Mouse (Mus musculus) kidney, adult 2 months (tissue): ENCODE measurements around the gene Gm29427. TPM values are rescaled to one million over a fixed set of nuclear protein-coding genes. Genes with fewer than 3 reads are reported as not detected.
A peak's percentile ranks its signal among the peaks of the same experiment; 100 is the strongest.

Experiments
- DNase-seq: peaks from one replicate; pipeline ENCODE4 v3.0.0; 2021
- H3K27ac ChIP-seq: fragments of 200-500 bp; 2 replicates; pipeline ENCODE4 v1.5.1; 2012; ENCODE audit warnings: low read depth, low read length, control low read depth, inconsistent platforms; ENCODE audit not compliant: insufficient read depth
- H3K27me3 ChIP-seq: fragments of 200-500 bp; replicated peaks from 2 replicates; pipeline ENCODE4 v1.6.1; 2012; ENCODE audit warnings: mild to moderate bottlenecking, moderate library complexity, low read length, inconsistent platforms; ENCODE audit not compliant: control insufficient read depth, insufficient read depth
- H3K36me3 ChIP-seq: fragments of 200-500 bp; 2 replicates; pipeline ENCODE4 v1.6.1; 2012; ENCODE audit warnings: mild to moderate bottlenecking, moderate library complexity, low read length, inconsistent platforms; ENCODE audit not compliant: control insufficient read depth, insufficient read depth
- H3K4me1 ChIP-seq: fragments of 200-500 bp; 2 replicates; pipeline ENCODE4 v1.6.1; 2011; ENCODE audit warnings: low read length; ENCODE audit not compliant: control insufficient read depth, insufficient read depth
- H3K4me3 ChIP-seq: fragments of 200-500 bp; 2 replicates; pipeline ENCODE4 v1.5.1; 2011; ENCODE audit warnings: mild to moderate bottlenecking, low read depth, low read length, control low read depth; ENCODE audit not compliant: insufficient read depth
- CTCF ChIP-seq: fragments of 200-500 bp; conservative IDR thresholded peaks from 2 replicates; pipeline ENCODE4 v1.5.1; 2011; ENCODE audit warnings: low read depth, mild to moderate bottlenecking, control low read depth, low read length, moderate library complexity, mixed read lengths; ENCODE audit not compliant: insufficient read depth, insufficient read length
- POLR2A ChIP-seq: fragments of 200-500 bp; IDR thresholded peaks from one replicate; pipeline ENCODE4 v1.6.1; 2011; ENCODE audit warnings: low read depth, low read length, control low read depth
- WGBS: fragments of 180-500 bp; shearing (Covaris S2); methylation state at CpG from one replicate; pipeline ENCODE4 v1.1.7; 2018; 5-methylcytosine and 5-hydroxymethylcytosine counted together
- polyA plus RNA-seq: library from polyadenylated mRNA; depleted of rRNA; stranded (reverse); fragments of >200 nt; gene quantifications from 2 replicates; pipeline ENCODE4 v1.2.3, GENCODE M21; 2012; rRNA removed

The Gm29427 gene
- polyA plus RNA-seq, 1 experiment = not detected

GRCm38 (mm10) chr1:130644103-130644502 lies 71.5 kb downstream of the Gm29427 start:
- Histone ChIP-seq H3K36me3 (no peaks in the 10 kb centered on the region), H3K4me3 (no peak overlapping the region), H3K4me1 (no peaks in the 10 kb centered on the region), H3K27me3 (no peaks in the 10 kb centered on the region), H3K27ac (no peak overlapping the region)
- no peak for DNase-seq
- WGBS = 72% methylated on average over 4 of the region's 4 CpGs
- TF ChIP-seq POLR2A (no peak), CTCF (no peak)

- H3K4me3 ChIP-seq = no peak overlapping the region
- H3K27me3 ChIP-seq = no peaks in the 10 kb centered on the region
- TF ChIP-seq POLR2A (no peak), CTCF (no peak)
- DNase-seq = no peak
- H3K27ac ChIP-seq = no peak overlapping the region
- no peaks in the 10 kb centered on the region for H3K4me1 ChIP-seq
- no peaks in the 10 kb centered on the region for H3K36me3 ChIP-seq
These were observed 74.6 kb downstream of the Gm29427 start for GRCm38 (mm10) chr1:130640967-130641366.

GRCm38 (mm10) chr1:130633761-130634410 lies 81.7 kb downstream of the Gm29427 start:
- Histone ChIP-seq H3K27me3 (no peaks in the 10 kb centered on the region), H3K4me1 (no peaks in the 10 kb centered on the region), H3K27ac (no peak overlapping the region), H3K36me3 (no peaks in the 10 kb centered on the region), H3K4me3 (no peak overlapping the region)
- DNase-seq = peak; percentile 68
- no peak for TF ChIP-seq POLR2A
- TF ChIP-seq CTCF = peak; percentile 88
- 27% methylated on average over 16 of the region's 16 CpGs for WGBS

GRCm38 (mm10) chr1:130633316-130633715 lies 82.3 kb downstream of the Gm29427 start:
- DNase-seq = no peak
- Histone ChIP-seq H3K36me3 (no peaks in the 10 kb centered on the region), H3K27ac (no peak overlapping the region), H3K4me1 (no peaks in the 10 kb centered on the region), H3K27me3 (no peaks in the 10 kb centered on the region), H3K4me3 (no peak overlapping the region)
- no peak for TF ChIP-seq POLR2A
- TF ChIP-seq CTCF = no peak
- 85% methylated on average over 8 of the region's 8 CpGs for WGBS

GRCm38 (mm10) chr1:130629521-130629920 lies 86.1 kb downstream of the Gm29427 start, which contains the start of gene Zp3r:
Gene Zp3r, minus strand, starts transcription at chr1:130629621.
- Histone ChIP-seq H3K4me3 (no peak within 1 kb of the TSS), H3K27ac (no peak within 1 kb of the TSS), H3K36me3 (no peaks in the 10 kb centered on the region), H3K4me1 (no peaks in the 10 kb centered on the region), H3K27me3 (no peaks in the 10 kb centered on the region)
- no peak for TF ChIP-seq POLR2A
- TF ChIP-seq CTCF = no peak
- over 99% methylated on average over 2 of the region's 2 CpGs for WGBS
- DNase-seq = no peak

Other genes with a start within 250 kb of the Gm29427 start
- gene Zp3r, start 86.2 kb downstream of the Gm29427 start, polyA plus RNA-seq = 0.10 TPM in 1 of 2 replicates, not detected in the other
- 0.08 and 0.19 TPM in 2 replicates for gene C4bp, start 54.2 kb downstream of the Gm29427 start, polyA plus RNA-seq
- gene Yod1, start 1.5 kb upstream of the Gm29427 start, polyA plus RNA-seq = 1.2 and 1.3 TPM in 2 replicates
- 7.8 and 9.2 TPM in 2 replicates for gene Pfkfb2, start 13.5 kb upstream of the Gm29427 start, polyA plus RNA-seq
- 8.8 and 9.8 TPM in 2 replicates for gene AA986860, start 16.2 kb upstream of the Gm29427 start, polyA plus RNA-seq
- gene Fcamr, start 85.1 kb upstream of the Gm29427 start, polyA plus RNA-seq = 4.0 and 4.2 TPM in 2 replicates
- gene Pigr, start 110.9 kb upstream of the Gm29427 start, polyA plus RNA-seq = 16.9 and 26.4 TPM in 2 replicates
- gene Fcmr, start 149.9 kb upstream of the Gm29427 start, polyA plus RNA-seq = 5.3 and 16.2 TPM in 2 replicates
- 0.06 TPM in 1 of 2 replicates, not detected in the other for gene Il24, start 171.7 kb upstream of the Gm29427 start, polyA plus RNA-seq
- not detected in 2 replicates for gene Il20, start 195.7 kb upstream of the Gm29427 start, polyA plus RNA-seq
- not detected in 2 replicates for gene Il19, start 224.3 kb upstream of the Gm29427 start, polyA plus RNA-seq